Mouse (Mus musculus) liver, adult 2 months (tissue): ENCODE measurements around the gene Fbxl12.

Source experiments
- CTCF ChIP-seq: fragments of 200-500 bp; IDR thresholded peaks from 2 replicates; pipeline ENCODE4 v1.5.1; 2011; ENCODE audit warnings: low read depth, low read length, control low read depth
- POLR2A ChIP-seq: fragments of 200-500 bp; IDR thresholded peaks from 2 replicates; pipeline ENCODE4 v1.6.1; 2011; ENCODE audit warnings: low read length, control low read depth; ENCODE audit not compliant: insufficient read depth; ENCODE audit errors: extremely low read depth

- TF ChIP-seq POLR2A (no peak), CTCF (no peak)
These were observed 34.6 kb downstream of the Fbxl12 start for GRCm38 (mm10) chr9:20609831-20610464.
